Mouse (Mus musculus): ENCODE data around the gene D16Ertd472e.

DNA sequence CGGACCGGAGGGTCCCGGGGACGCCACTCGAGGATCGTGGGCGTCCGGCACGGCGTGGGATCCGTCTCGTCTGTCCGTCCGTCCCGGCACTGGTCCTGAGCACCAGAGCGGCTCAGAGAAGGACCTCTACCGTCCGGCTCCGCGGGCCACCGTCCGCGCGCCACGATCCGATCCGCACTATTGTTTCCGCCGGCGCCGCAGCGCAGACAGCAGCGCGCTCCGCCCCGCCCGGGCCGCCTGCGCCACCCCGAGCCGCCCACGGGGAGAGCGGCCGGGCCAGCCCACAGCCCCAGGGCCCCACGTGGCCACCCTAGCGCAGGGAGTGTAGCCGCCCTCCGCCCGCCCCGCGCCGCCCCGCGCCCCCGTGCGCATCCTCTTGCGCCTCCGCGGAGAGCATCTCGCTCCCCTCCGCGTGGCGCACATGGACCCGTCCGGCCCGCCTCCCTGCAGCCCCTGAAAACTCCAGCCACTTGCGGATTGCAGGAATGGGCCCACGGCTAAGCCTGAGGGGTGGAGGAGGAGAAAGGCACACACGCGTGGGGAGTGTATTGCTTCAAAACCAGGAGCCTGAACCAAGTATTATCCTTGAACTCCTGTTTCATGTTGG, at the start of gene D16Ertd472e:
- TF ChIP-seq ZC3H11A (IDR thresholded peaks at IDR 0.05; ENCODE audit: borderline replicate concordance, low read depth, low read length) (no peak), MAFK (IDR thresholded peaks at IDR 0.05; ENCODE audit: insufficient read depth, low read depth, low read length) (no peak), HCFC1 (IDR thresholded peaks at IDR 0.05; ENCODE audit: borderline replicate concordance, insufficient read depth, low read length) (0 out of 2 replicates have a peak, but pooled peaks have one; percentile 21)
